ENCODE assay signal across 23 mouse cellular contexts in genomic region chr1:128616586-128616985, GRCm38 (mm10).
"Had no signal": no experiment of that assay in that cellular context is flagged by ENCODE, and none has a peak within 500 bp of the region (broad histone marks: within the 10 kb centered on the region; RNA-seq: fewer than 3 reads in every experiment).

No protein-coding gene starts in this region.

- H3K9me3 ChIP-seq: limb, embryonic 10.5 days; limb, embryonic 13.5 days; liver, embryonic 12.5 days; liver, embryonic 15.5 days; megakaryocyte, embryonic 14.5 days; midbrain, embryonic 10.5 days; midbrain, embryonic 13.5 days; neural tube, embryonic 13.5 days had no signal

- ATAC-seq: hindbrain, embryonic 16.5 days; inflammation-experienced regulatory T-cells, adult 6 months; intestine, embryonic 16.5 days; liver, embryonic 12.5 days; midbrain, embryonic 13.5 days; midbrain, embryonic 16.5 days had no signal

- DNase-seq: liver; lung, postnatal 14 days; retina, postnatal 1 day; right cerebral cortex, postnatal 25 days; spleen, adult 18-20 months; thymus, adult 2 months; thymus, postnatal 14 days; thymus, postnatal 4 days had no signal

- H3K36me3 ChIP-seq: limb, embryonic 10.5 days; limb, embryonic 13.5 days; liver, embryonic 12.5 days; liver, embryonic 15.5 days; midbrain, embryonic 10.5 days; midbrain, embryonic 13.5 days; neural tube, embryonic 13.5 days had no signal

- H3K4me2 ChIP-seq: limb, embryonic 13.5 days; liver, embryonic 12.5 days; liver, embryonic 15.5 days; midbrain, embryonic 13.5 days; neural tube, embryonic 13.5 days had no signal

- H3K4me1 ChIP-seq: limb, embryonic 10.5 days; liver, embryonic 12.5 days; midbrain, embryonic 10.5 days had no signal

- H3K27ac ChIP-seq: kidney, postnatal 0 days; limb, embryonic 10.5 days; limb, embryonic 13.5 days; liver, embryonic 12.5 days; liver, embryonic 15.5 days; midbrain, embryonic 10.5 days; midbrain, embryonic 13.5 days; neural tube, embryonic 13.5 days; stomach, postnatal 0 days had no signal

- H3K27me3 ChIP-seq: liver, embryonic 12.5 days; liver, embryonic 15.5 days; megakaryocyte, embryonic 14.5 days; midbrain, embryonic 13.5 days; neural tube, embryonic 13.5 days had no signal

- H3K9ac ChIP-seq: limb, embryonic 13.5 days; liver, embryonic 12.5 days; liver, embryonic 15.5 days; midbrain, embryonic 13.5 days; neural tube, embryonic 13.5 days had no signal

- H3K4me3 ChIP-seq: limb, embryonic 10.5 days; limb, embryonic 13.5 days; liver, embryonic 12.5 days; liver, embryonic 15.5 days; megakaryocyte, embryonic 14.5 days; midbrain, embryonic 10.5 days; midbrain, embryonic 13.5 days; myocyte; neural tube, embryonic 13.5 days had no signal
